Mouse (Mus musculus): Measurements from ENCODE around the gene Nxpe3. TPM values are rescaled to one million over a fixed set of nuclear protein-coding genes. Genes with fewer than 3 reads are reported as not detected.
"Not testable (repeated sequence)": the region's sequence is repeated elsewhere in the genome, so short reads cannot be mapped to it uniquely, and the experiment has no call there.

The Nxpe3 gene
- polyA plus RNA-seq, 1 experiment from 2014 or later, result 2.1 TPM

- ATAC-seq (ENCODE audit: low FRiP score, low TSS enrichment), result no peak
- Histone ChIP-seq H3K27me3 (ENCODE audit: insufficient read depth, low read length) (no peaks in the 10 kb centered on the region), H3K4me3 (ENCODE audit: low read length) (no peak overlapping the region), H3K27ac (ENCODE audit: low read length) (no peak overlapping the region), H3K4me2 (replicated peaks; ENCODE audit: low read depth, low read length) (no peak overlapping the region), H3K36me3 (ENCODE audit: insufficient read depth, low read length) (0 out of 2 replicates have a peak, but pooled peaks cover 11% of the 10 kb centered on the region), H3K4me1 (ENCODE audit: insufficient read depth, low read length) (no peaks in the 10 kb centered on the region), H3K9ac (replicated peaks; ENCODE audit: low read length) (no peak overlapping the region), H3K9me3 (ENCODE audit: low read length) (no peaks in the 10 kb centered on the region)
- 92% methylated on average over 3 of the region's 3 CpGs for WGBS
Measured at GRCm38 (mm10) chr16:55861104-55861503, 34.0 kb downstream of the Nxpe3 start.

- H3K27ac ChIP-seq (ENCODE audit: low read length); H3K4me1 ChIP-seq (ENCODE audit: insufficient read depth, low read length); H3K4me2 ChIP-seq (replicated peaks; ENCODE audit: low read depth, low read length); H3K27me3 ChIP-seq (ENCODE audit: insufficient read depth, low read length); H3K9me3 ChIP-seq (ENCODE audit: low read length); H3K4me3 ChIP-seq (ENCODE audit: low read length); H3K9ac ChIP-seq (replicated peaks; ENCODE audit: low read length); ATAC-seq (ENCODE audit: low FRiP score, low TSS enrichment); H3K36me3 ChIP-seq (ENCODE audit: insufficient read depth, low read length): not testable (repeated sequence)
- 89% methylated on average over 4 of the region's 4 CpGs for WGBS
Measured at GRCm38 (mm10) chr16:55859421-55859820, 35.7 kb downstream of the Nxpe3 start.

DNA sequence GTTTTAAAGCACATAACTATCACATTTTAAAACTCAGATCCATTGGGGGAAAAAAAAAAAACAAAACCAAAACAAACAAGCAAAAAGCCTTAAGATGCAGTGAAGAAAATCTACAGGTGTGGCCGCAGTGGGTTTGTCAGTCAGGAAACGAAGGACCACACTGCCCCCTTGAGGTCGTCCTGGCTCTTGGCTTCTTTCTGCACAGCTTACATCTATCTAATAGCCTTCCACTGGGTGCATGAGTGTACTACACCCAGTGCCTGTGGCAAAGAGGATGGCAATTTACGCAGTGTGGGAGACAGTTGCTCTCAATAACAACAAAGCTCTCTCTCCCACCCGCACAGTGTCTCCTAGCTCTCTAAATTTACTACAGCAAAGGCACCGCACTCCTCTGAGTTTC is 36.6 kb downstream of the Nxpe3 start:
- Histone ChIP-seq H3K36me3 (ENCODE audit: insufficient read depth, low read length) (0 out of 2 replicates have a peak, but pooled peaks cover 5% of the 10 kb centered on the region), H3K27me3 (ENCODE audit: insufficient read depth, low read length) (no peaks in the 10 kb centered on the region), H3K27ac (ENCODE audit: low read length) (no peak overlapping the region), H3K4me3 (ENCODE audit: low read length) (no peak overlapping the region), H3K9me3 (ENCODE audit: low read length) (no peaks in the 10 kb centered on the region), H3K4me2 (replicated peaks; ENCODE audit: low read depth, low read length) (no peak overlapping the region), H3K9ac (replicated peaks; ENCODE audit: low read length) (no peak overlapping the region), H3K4me1 (ENCODE audit: insufficient read depth, low read length) (no peaks in the 10 kb centered on the region)
- 0 out of 2 replicates have a peak, but pooled peaks have one; percentile 39 for ATAC-seq (ENCODE audit: low FRiP score, low TSS enrichment)
- WGBS, result 65% methylated on average over 6 of the region's 6 CpGs

DNA sequence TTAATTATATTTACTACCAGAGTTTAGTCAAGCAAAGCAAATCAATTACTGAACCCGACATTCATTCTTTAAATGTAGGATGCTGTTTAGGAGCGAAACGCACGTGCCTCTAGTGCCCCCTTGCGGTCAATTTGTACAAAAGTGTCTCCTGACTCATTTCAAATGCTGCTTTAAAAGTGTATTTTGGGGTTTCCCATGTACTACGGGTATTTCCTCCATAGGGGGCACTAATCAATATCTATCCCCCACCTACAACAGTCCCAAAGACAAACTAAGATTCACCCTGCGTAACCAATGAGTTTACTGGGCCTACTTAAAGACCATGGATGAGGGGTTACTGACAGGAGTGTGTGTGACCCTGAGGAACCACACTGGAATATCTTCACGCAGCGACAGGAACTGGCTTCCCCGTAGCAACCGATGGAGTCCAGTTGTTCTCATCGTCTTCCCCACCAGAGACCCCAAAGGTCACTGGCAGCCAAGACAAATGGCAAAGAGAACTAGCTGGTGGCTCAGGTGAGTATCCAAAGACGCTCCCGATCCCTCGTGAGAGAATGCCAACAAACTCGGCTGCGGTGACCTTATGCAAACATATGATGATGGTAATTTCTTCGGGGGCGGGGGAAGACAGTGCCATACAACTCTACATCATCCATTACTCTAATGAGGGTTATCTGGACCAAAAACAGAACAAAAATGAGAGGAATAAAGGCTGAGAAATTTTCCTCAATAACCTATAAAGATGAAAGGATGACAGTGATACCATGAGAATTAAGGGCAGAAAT is 42.0 kb downstream of the Nxpe3 start:
- no peak overlapping the region for H3K9ac ChIP-seq (replicated peaks; ENCODE audit: low read length)
- H3K27ac ChIP-seq (ENCODE audit: low read length), result no peak overlapping the region
- H3K9me3 ChIP-seq (ENCODE audit: low read length), result no peaks in the 10 kb centered on the region
- H3K4me1 ChIP-seq (ENCODE audit: insufficient read depth, low read length), result no peaks in the 10 kb centered on the region
- no peak overlapping the region for H3K4me3 ChIP-seq (ENCODE audit: low read length)
- peaks cover 9% of the 10 kb centered on the region; the same call in 1 of the 2 replicates for H3K36me3 ChIP-seq (ENCODE audit: insufficient read depth, low read length)
- 52% methylated on average over 19 of the region's 19 CpGs for WGBS
- ATAC-seq (ENCODE audit: low FRiP score, low TSS enrichment), result peak; percentile 80; the same call in 1 of the 2 replicates
- no peaks in the 10 kb centered on the region for H3K27me3 ChIP-seq (ENCODE audit: insufficient read depth, low read length)
- no peak overlapping the region for H3K4me2 ChIP-seq (replicated peaks; ENCODE audit: low read depth, low read length)

GRCm38 (mm10) chr16:55852515-55852914 is 42.6 kb downstream of the Nxpe3 start:
- Histone ChIP-seq H3K9ac (replicated peaks; ENCODE audit: low read length) (no peak overlapping the region), H3K36me3 (ENCODE audit: insufficient read depth, low read length) (peaks cover 9% of the 10 kb centered on the region; the same call in 1 of the 2 replicates), H3K27me3 (ENCODE audit: insufficient read depth, low read length) (no peaks in the 10 kb centered on the region), H3K4me2 (replicated peaks; ENCODE audit: low read depth, low read length) (no peak overlapping the region), H3K9me3 (ENCODE audit: low read length) (no peaks in the 10 kb centered on the region), H3K4me3 (ENCODE audit: low read length) (no peak overlapping the region), H3K27ac (ENCODE audit: low read length) (no peak overlapping the region), H3K4me1 (ENCODE audit: insufficient read depth, low read length) (no peaks in the 10 kb centered on the region)
- 27% methylated on average over 4 of the region's 4 CpGs for WGBS
- ATAC-seq (ENCODE audit: low FRiP score, low TSS enrichment), result 0 out of 2 replicates have a peak, but pooled peaks have one; percentile 55

- no peaks in the 10 kb centered on the region for H3K27me3 ChIP-seq (ENCODE audit: insufficient read depth, low read length)
- H3K4me3 ChIP-seq (ENCODE audit: low read length), result no peak overlapping the region
- H3K36me3 ChIP-seq (ENCODE audit: insufficient read depth, low read length), result peaks cover 4% of the 10 kb centered on the region; the same call in 1 of the 2 replicates
- H3K4me2 ChIP-seq (replicated peaks; ENCODE audit: low read depth, low read length), result no peak overlapping the region
- no peaks in the 10 kb centered on the region for H3K4me1 ChIP-seq (ENCODE audit: insufficient read depth, low read length)
- no peak for ATAC-seq (ENCODE audit: low FRiP score, low TSS enrichment)
- no peak overlapping the region for H3K9ac ChIP-seq (replicated peaks; ENCODE audit: low read length)
- no peak overlapping the region for H3K27ac ChIP-seq (ENCODE audit: low read length)
- 87% methylated on average over 3 of the region's 3 CpGs for WGBS
- H3K9me3 ChIP-seq (ENCODE audit: low read length), result no peaks in the 10 kb centered on the region
Measured at GRCm38 (mm10) chr16:55850485-55850884, 44.6 kb downstream of the Nxpe3 start.

GRCm38 (mm10) chr16:55847679-55848078 is 47.4 kb downstream of the Nxpe3 start:
- 66% methylated on average over 8 of the region's 8 CpGs for WGBS
- no peak overlapping the region for H3K4me2 ChIP-seq (replicated peaks; ENCODE audit: low read depth, low read length)

DNA sequence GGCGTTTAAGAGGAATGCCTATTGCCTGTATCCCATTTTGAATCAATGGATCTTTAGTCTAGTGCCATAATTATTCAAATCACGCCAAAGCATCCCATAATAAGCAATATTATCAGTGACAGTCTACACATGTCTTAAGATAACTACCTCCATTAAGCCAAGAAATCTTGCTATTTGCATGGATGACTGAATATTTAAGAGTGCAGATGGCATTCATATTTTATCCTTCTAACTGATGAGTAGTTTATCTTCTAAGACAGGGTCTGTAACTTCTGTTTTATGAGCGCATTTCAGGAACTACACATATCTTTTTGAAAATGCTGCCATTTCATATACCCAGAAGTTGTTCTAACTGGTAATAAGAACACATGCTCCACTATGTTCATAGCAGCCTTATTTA is 50.2 kb downstream of the Nxpe3 start:
- H3K27me3 ChIP-seq (ENCODE audit: insufficient read depth, low read length), result no peaks in the 10 kb centered on the region
- 94% methylated on average over 3 of the region's 3 CpGs for WGBS
- H3K27ac ChIP-seq (ENCODE audit: low read length), result no peak overlapping the region
- peaks cover 14% of the 10 kb centered on the region for H3K36me3 ChIP-seq (ENCODE audit: insufficient read depth, low read length)
- H3K4me1 ChIP-seq (ENCODE audit: insufficient read depth, low read length), result no peaks in the 10 kb centered on the region
- no peak overlapping the region for H3K9ac ChIP-seq (replicated peaks; ENCODE audit: low read length)
- no peak overlapping the region for H3K4me3 ChIP-seq (ENCODE audit: low read length)
- no peak for ATAC-seq (ENCODE audit: low FRiP score, low TSS enrichment)
- H3K4me2 ChIP-seq (replicated peaks; ENCODE audit: low read depth, low read length), result no peak overlapping the region
- peaks cover 4% of the 10 kb centered on the region; the same call in 1 of the 2 replicates for H3K9me3 ChIP-seq (ENCODE audit: low read length)

More at GRCm38 (mm10) chr16:55847679-55848078, 47.4 kb downstream of the Nxpe3 start:
- Histone ChIP-seq H3K27me3 (ENCODE audit: insufficient read depth, low read length) (no peaks in the 10 kb centered on the region), H3K9me3 (ENCODE audit: low read length) (peaks cover 4% of the 10 kb centered on the region; the same call in 1 of the 2 replicates), H3K36me3 (ENCODE audit: insufficient read depth, low read length) (peaks cover 14% of the 10 kb centered on the region), H3K4me1 (ENCODE audit: insufficient read depth, low read length) (no peaks in the 10 kb centered on the region), H3K4me3 (ENCODE audit: low read length) (no peak overlapping the region), H3K9ac (replicated peaks; ENCODE audit: low read length) (no peak overlapping the region), H3K27ac (ENCODE audit: low read length) (no peak overlapping the region)
- ATAC-seq (ENCODE audit: low FRiP score, low TSS enrichment), result no peak

GRCm38 (mm10) chr16:55843919-55844318 is 51.2 kb downstream of the Nxpe3 start:
- Histone ChIP-seq H3K27me3 (ENCODE audit: insufficient read depth, low read length) (no peaks in the 10 kb centered on the region), H3K36me3 (ENCODE audit: insufficient read depth, low read length) (peaks cover 10% of the 10 kb centered on the region), H3K4me1 (ENCODE audit: insufficient read depth, low read length) (no peaks in the 10 kb centered on the region), H3K4me2 (replicated peaks; ENCODE audit: low read depth, low read length) (no peak overlapping the region), H3K9ac (replicated peaks; ENCODE audit: low read length) (no peak overlapping the region), H3K9me3 (ENCODE audit: low read length) (peaks cover 4% of the 10 kb centered on the region; the same call in 1 of the 2 replicates), H3K27ac (ENCODE audit: low read length) (no peak overlapping the region), H3K4me3 (ENCODE audit: low read length) (no peak overlapping the region)
- WGBS, result 95% methylated on average over 12 of the region's 12 CpGs
- ATAC-seq (ENCODE audit: low FRiP score, low TSS enrichment), result no peak

DNA sequence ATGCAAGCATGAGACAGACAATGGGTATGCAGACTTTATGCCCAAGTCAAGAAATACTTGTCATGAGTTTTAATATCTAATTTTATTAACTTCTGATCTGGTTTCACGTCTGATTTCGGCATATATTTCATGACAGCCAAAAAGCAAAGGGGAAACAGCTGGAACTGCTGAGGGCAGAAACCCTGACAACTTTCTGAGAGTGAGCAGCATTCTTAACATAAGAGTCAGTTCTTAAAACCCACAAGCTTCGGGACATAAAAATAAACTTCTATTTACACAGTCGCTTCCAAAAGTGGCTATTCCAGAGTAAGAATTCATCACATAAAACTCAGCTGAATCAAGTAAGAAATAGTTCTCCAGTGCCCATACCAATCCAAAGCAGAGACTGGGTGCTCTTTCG is 52.0 kb downstream of the Nxpe3 start:
- H3K4me2 ChIP-seq (replicated peaks; ENCODE audit: low read depth, low read length), result no peak overlapping the region
- no peak overlapping the region for H3K27ac ChIP-seq (ENCODE audit: low read length)
- H3K4me3 ChIP-seq (ENCODE audit: low read length), result no peak overlapping the region
- H3K27me3 ChIP-seq (ENCODE audit: insufficient read depth, low read length), result no peaks in the 10 kb centered on the region
- H3K9me3 ChIP-seq (ENCODE audit: low read length), result peaks cover 4% of the 10 kb centered on the region; the same call in 1 of the 2 replicates
- peaks cover 3% of the 10 kb centered on the region; the same call in 1 of the 2 replicates for H3K4me1 ChIP-seq (ENCODE audit: insufficient read depth, low read length)
- WGBS, result 72% methylated on average over 5 of the region's 5 CpGs
- H3K9ac ChIP-seq (replicated peaks; ENCODE audit: low read length), result no peak overlapping the region
- H3K36me3 ChIP-seq (ENCODE audit: insufficient read depth, low read length), result peaks cover 10% of the 10 kb centered on the region
- no peak for ATAC-seq (ENCODE audit: low FRiP score, low TSS enrichment)

Data from kidney, embryonic 16.5 days (tissue).